Mouse (Mus musculus): ENCODE measurements around the gene Pnmal1. TPM values are rescaled to one million over a fixed set of nuclear protein-coding genes. Genes with fewer than 3 reads are reported as not detected.
"Not testable (repeated sequence)": the region's sequence is repeated elsewhere in the genome, so short reads cannot be mapped to it uniquely, and the experiment has no call there.

Gene Pnmal1
- polyA plus RNA-seq, 1 experiment from 2014 or later = 0.46 TPM

- Histone ChIP-seq H3K4me3 (ENCODE audit: low read depth, low read length) (peak overlapping the region; percentile 41), H3K9ac (ENCODE audit: low read depth, low read length) (peak overlapping the region; percentile 58; the same call in 1 of the 2 replicates), H3K27ac (ENCODE audit: low read depth, low read length) (no peak overlapping the region), H3K36me3 (ENCODE audit: control insufficient read depth, insufficient read depth, low read length) (no peaks in the 10 kb centered on the region), H3K4me1 (ENCODE audit: control insufficient read depth, insufficient read depth, low read length) (peaks cover 33% of the 10 kb centered on the region), H3K9me3 (replicated peaks; ENCODE audit: control insufficient read depth, low read length) (no peaks in the 10 kb centered on the region), H3K4me2 (peak overlapping the region; percentile 69), H3K27me3 (ENCODE audit: control insufficient read depth, insufficient read depth, low read length) (peaks cover 51% of the 10 kb centered on the region)
- no peak for ATAC-seq (replicated peaks; ENCODE audit: insufficient number of reproducible peaks, low FRiP score, low TSS enrichment)
- WGBS (ENCODE audit: insufficient replicate concordance) = 2% methylated on average over 53 of the region's 53 CpGs
These were observed 12.8 kb upstream of the Pnmal1 start for GRCm38 (mm10) chr7:16946441-16947348.

GRCm38 (mm10) chr7:16947349-16947895, 12.1 kb upstream of the Pnmal1 start:
- 19% methylated on average over 22 of the region's 22 CpGs for WGBS (ENCODE audit: insufficient replicate concordance)
- Histone ChIP-seq H3K27me3 (ENCODE audit: control insufficient read depth, insufficient read depth, low read length) (peaks cover 51% of the 10 kb centered on the region), H3K4me3 (ENCODE audit: low read depth, low read length) (peak overlapping the region; percentile 41), H3K9ac (ENCODE audit: low read depth, low read length) (no peak overlapping the region), H3K36me3 (ENCODE audit: control insufficient read depth, insufficient read depth, low read length) (no peaks in the 10 kb centered on the region), H3K27ac (ENCODE audit: low read depth, low read length) (no peak overlapping the region), H3K4me1 (ENCODE audit: control insufficient read depth, insufficient read depth, low read length) (peaks cover 33% of the 10 kb centered on the region), H3K9me3 (replicated peaks; ENCODE audit: control insufficient read depth, low read length) (no peaks in the 10 kb centered on the region), H3K4me2 (peak overlapping the region; percentile 69)
- no peak for ATAC-seq (replicated peaks; ENCODE audit: insufficient number of reproducible peaks, low FRiP score, low TSS enrichment)

DNA sequence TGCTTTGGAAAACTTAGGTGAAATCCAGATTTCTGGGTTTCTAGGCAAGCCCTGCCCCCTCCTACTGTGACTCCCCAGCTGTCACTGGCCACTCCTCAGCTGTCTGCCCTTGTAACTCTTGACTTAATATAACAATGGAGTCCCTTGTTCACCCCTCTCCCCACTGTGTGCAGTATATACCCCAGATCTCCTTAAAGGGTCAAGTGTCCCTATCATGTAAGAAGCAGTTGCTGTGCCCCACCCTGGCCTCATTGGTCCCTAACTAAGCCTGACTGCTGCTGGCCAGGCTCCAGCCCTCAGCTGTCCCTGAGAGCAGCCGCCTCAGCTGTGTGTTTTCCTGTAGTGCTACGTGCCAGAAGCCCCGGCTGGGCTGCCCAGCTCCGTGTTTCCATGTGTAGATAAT, 11.5 kb upstream of the Pnmal1 start:
- H3K27ac ChIP-seq (ENCODE audit: low read depth, low read length) = no peak overlapping the region
- peak; percentile 31; the same call in 1 of the 2 replicates for ATAC-seq (replicated peaks; ENCODE audit: insufficient number of reproducible peaks, low FRiP score, low TSS enrichment)
- H3K4me3 ChIP-seq (ENCODE audit: low read depth, low read length) = no peak overlapping the region
- H3K9me3 ChIP-seq (replicated peaks; ENCODE audit: control insufficient read depth, low read length) = no peaks in the 10 kb centered on the region
- no peak overlapping the region for H3K9ac ChIP-seq (ENCODE audit: low read depth, low read length)
- peaks cover 51% of the 10 kb centered on the region for H3K27me3 ChIP-seq (ENCODE audit: control insufficient read depth, insufficient read depth, low read length)
- no peaks in the 10 kb centered on the region for H3K36me3 ChIP-seq (ENCODE audit: control insufficient read depth, insufficient read depth, low read length)
- H3K4me1 ChIP-seq (ENCODE audit: control insufficient read depth, insufficient read depth, low read length) = peaks cover 33% of the 10 kb centered on the region
- H3K4me2 ChIP-seq = peak overlapping the region; percentile 69
- WGBS (ENCODE audit: insufficient replicate concordance) = 2% methylated on average over 4 of the region's 4 CpGs

DNA sequence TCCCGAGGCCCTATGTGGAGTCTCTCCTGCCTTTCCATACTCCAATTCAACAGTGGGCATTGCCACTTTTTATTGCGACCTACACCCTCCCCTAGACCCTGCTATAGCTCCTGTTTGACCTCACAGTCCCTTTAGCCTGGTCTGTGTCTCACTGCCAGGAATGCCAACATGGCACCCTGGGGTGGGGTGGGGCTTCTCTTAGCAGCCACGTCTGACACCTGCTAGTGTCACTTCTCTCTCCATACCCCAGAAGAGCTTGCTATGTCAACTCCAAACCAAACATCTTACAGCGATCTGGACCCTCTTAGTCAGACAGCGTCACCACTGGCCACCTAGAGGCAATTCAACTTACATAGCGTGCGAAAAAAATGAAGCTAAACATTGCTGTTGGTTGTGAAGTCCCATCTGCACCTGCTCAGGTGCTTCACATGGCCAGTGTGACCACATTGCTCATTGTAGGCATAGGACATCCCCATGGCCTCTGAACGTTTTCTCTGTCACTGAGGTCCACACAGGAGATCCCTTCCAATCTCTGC, 10.5 kb upstream of the Pnmal1 start:
- Histone ChIP-seq H3K9ac (ENCODE audit: low read depth, low read length) (no peak overlapping the region), H3K9me3 (replicated peaks; ENCODE audit: control insufficient read depth, low read length) (no peaks in the 10 kb centered on the region), H3K4me2 (no peak overlapping the region), H3K36me3 (ENCODE audit: control insufficient read depth, insufficient read depth, low read length) (no peaks in the 10 kb centered on the region), H3K27me3 (ENCODE audit: control insufficient read depth, insufficient read depth, low read length) (peaks cover 51% of the 10 kb centered on the region), H3K4me3 (ENCODE audit: low read depth, low read length) (no peak overlapping the region), H3K4me1 (ENCODE audit: control insufficient read depth, insufficient read depth, low read length) (peaks cover 32% of the 10 kb centered on the region), H3K27ac (ENCODE audit: low read depth, low read length) (no peak overlapping the region)
- WGBS (ENCODE audit: insufficient replicate concordance) = 48% methylated on average over 8 of the region's 8 CpGs
- ATAC-seq (replicated peaks; ENCODE audit: insufficient number of reproducible peaks, low FRiP score, low TSS enrichment) = no peak

GRCm38 (mm10) chr7:16949908-16950841, 9.3 kb upstream of the Pnmal1 start:
- WGBS (ENCODE audit: insufficient replicate concordance) = 12% methylated on average over 29 of the region's 29 CpGs
- H3K9ac ChIP-seq (ENCODE audit: low read depth, low read length) = peak overlapping the region; percentile 17; the same call in 1 of the 2 replicates

GRCm38 (mm10) chr7:16950861-16951635, 8.4 kb upstream of the Pnmal1 start:
- ATAC-seq (replicated peaks; ENCODE audit: insufficient number of reproducible peaks, low FRiP score, low TSS enrichment) = peak; percentile 69
- H3K36me3 ChIP-seq (ENCODE audit: control insufficient read depth, insufficient read depth, low read length) = no peaks in the 10 kb centered on the region
- H3K27me3 ChIP-seq (ENCODE audit: control insufficient read depth, insufficient read depth, low read length) = peaks cover 38% of the 10 kb centered on the region
- no peak overlapping the region for H3K4me2 ChIP-seq
- H3K4me1 ChIP-seq (ENCODE audit: control insufficient read depth, insufficient read depth, low read length) = peaks cover 28% of the 10 kb centered on the region
- no peak overlapping the region for H3K9ac ChIP-seq (ENCODE audit: low read depth, low read length)
- H3K27ac ChIP-seq (ENCODE audit: low read depth, low read length) = no peak overlapping the region
- WGBS (ENCODE audit: insufficient replicate concordance) = 25% methylated on average over 18 of the region's 18 CpGs
- no peak overlapping the region for H3K4me3 ChIP-seq (ENCODE audit: low read depth, low read length)
- H3K9me3 ChIP-seq (replicated peaks; ENCODE audit: control insufficient read depth, low read length) = no peaks in the 10 kb centered on the region

More at GRCm38 (mm10) chr7:16949908-16950841, 9.3 kb upstream of the Pnmal1 start:
- H3K36me3 ChIP-seq (ENCODE audit: control insufficient read depth, insufficient read depth, low read length) = no peaks in the 10 kb centered on the region
- 0 out of 2 replicates have a peak, but pooled peaks have one; percentile 32 for ATAC-seq (replicated peaks; ENCODE audit: insufficient number of reproducible peaks, low FRiP score, low TSS enrichment)
- H3K27ac ChIP-seq (ENCODE audit: low read depth, low read length) = no peak overlapping the region
- peak overlapping the region; percentile 64 for H3K4me2 ChIP-seq
- no peaks in the 10 kb centered on the region for H3K9me3 ChIP-seq (replicated peaks; ENCODE audit: control insufficient read depth, low read length)
- peaks cover 28% of the 10 kb centered on the region for H3K4me1 ChIP-seq (ENCODE audit: control insufficient read depth, insufficient read depth, low read length)
- H3K4me3 ChIP-seq (ENCODE audit: low read depth, low read length) = peak overlapping the region; percentile 25
- peaks cover 46% of the 10 kb centered on the region for H3K27me3 ChIP-seq (ENCODE audit: control insufficient read depth, insufficient read depth, low read length)

DNA sequence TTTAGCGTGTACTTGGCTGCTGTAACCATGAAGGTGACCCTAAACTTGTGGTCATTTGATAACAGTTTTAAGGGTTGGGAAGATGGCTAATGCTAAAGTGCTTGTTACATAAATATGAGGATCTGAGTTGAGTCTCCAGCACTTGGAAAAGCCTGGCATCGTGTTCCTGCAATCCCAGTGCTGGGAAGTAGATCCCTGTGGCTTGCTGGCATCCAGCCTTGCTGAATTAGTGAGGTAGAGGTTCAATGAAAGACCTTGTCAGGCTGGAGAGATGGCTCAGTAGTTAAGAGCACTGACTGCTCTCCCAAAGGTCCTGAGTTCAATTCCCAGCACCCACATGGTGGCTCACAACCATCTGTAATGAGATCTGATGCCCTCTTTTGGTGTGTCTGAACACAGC, 5.7 kb upstream of the Pnmal1 start:
- H3K36me3 ChIP-seq (ENCODE audit: control insufficient read depth, insufficient read depth, low read length); H3K4me3 ChIP-seq (ENCODE audit: low read depth, low read length); ATAC-seq (replicated peaks; ENCODE audit: insufficient number of reproducible peaks, low FRiP score, low TSS enrichment); H3K4me2 ChIP-seq; H3K9ac ChIP-seq (ENCODE audit: low read depth, low read length); H3K27ac ChIP-seq (ENCODE audit: low read depth, low read length); H3K4me1 ChIP-seq (ENCODE audit: control insufficient read depth, insufficient read depth, low read length); H3K9me3 ChIP-seq (replicated peaks; ENCODE audit: control insufficient read depth, low read length): not testable (repeated sequence)
- peaks cover 11% of the 10 kb centered on the region for H3K27me3 ChIP-seq (ENCODE audit: control insufficient read depth, insufficient read depth, low read length)
- WGBS (ENCODE audit: insufficient replicate concordance) = 55% methylated on average over 2 of the region's 2 CpGs

Data from heart, embryonic 11.5 days (tissue).